In the genomic region with DNA sequence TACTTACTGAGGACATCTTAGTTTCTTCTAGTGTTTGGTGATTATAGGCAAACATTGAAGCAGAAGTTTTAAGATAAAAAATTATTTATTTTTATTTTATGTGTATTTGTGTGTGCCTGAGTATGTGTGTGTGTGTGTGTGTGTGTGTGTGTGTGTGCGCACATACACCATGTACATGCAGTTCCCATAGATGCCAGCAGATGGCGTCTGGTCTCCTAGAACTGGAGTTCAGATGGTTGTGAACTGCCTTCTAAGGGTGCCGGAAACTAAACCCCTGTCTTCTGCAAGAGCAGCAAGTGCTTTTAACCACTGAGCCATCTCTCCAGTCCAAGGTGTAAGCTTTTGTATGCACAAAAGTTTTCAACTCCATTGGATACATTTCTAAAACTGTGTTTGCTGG, we compare ENCODE assay signal across 14 mouse cellular contexts. TPM values are rescaled to one million over a fixed set of nuclear protein-coding genes. Genes with fewer than 3 reads are reported as not detected.
DNase-seq lines count a peak whose midpoint lies in the region; ATAC-seq and TF ChIP-seq lines count a peak whose summit lies in the region.
"Had no signal": no experiment of that assay in that cellular context is flagged by ENCODE, and none has a peak within 500 bp of the region (broad histone marks: within the 10 kb centered on the region; RNA-seq: fewer than 3 reads in every experiment).

No protein-coding gene starts in this region.

- no peak overlapping the region for H3K4me2 ChIP-seq in intestine, postnatal 0 days (replicated peaks; ENCODE audit: low read depth)
- H3K4me2 ChIP-seq in intestine, embryonic 15.5 days (replicated peaks), result no peak overlapping the region
- H3K4me2 ChIP-seq in stomach, postnatal 0 days (replicated peaks; ENCODE audit: low read depth), result no peak overlapping the region
- H3K4me2 ChIP-seq: forebrain, embryonic 12.5 days; neural tube, embryonic 12.5 days had no signal

- no peak for TF ChIP-seq EP300 in stomach, postnatal 0 days (optimal IDR thresholded peaks at IDR 0.05)

- no peak overlapping the region for H3K27ac ChIP-seq in intestine, postnatal 0 days (ENCODE audit: low read depth, low read length)
- no peak overlapping the region for H3K27ac ChIP-seq in intestine, embryonic 15.5 days
- H3K27ac ChIP-seq in stomach, postnatal 0 days (replicated peaks), result no peak overlapping the region
- H3K27ac ChIP-seq: forebrain, embryonic 12.5 days; neural tube, embryonic 12.5 days had no signal

- H3K4me3 ChIP-seq in intestine, postnatal 0 days (ENCODE audit: low read depth, low read length), result no peak overlapping the region
- H3K4me3 ChIP-seq in intestine, embryonic 15.5 days (replicated peaks), result no peak overlapping the region
- no peak overlapping the region for H3K4me3 ChIP-seq in stomach, postnatal 0 days (ENCODE audit: low read depth, low read length)
- H3K4me3 ChIP-seq: forebrain, embryonic 12.5 days; neural tube, embryonic 12.5 days had no signal

- TF ChIP-seq CTCF in intestine, postnatal 0 days (IDR thresholded peaks at IDR 0.05; ENCODE audit: low read depth), result peak; percentile 34; the same call in 1 of the 2 replicates
- peak; percentile 31 for TF ChIP-seq CTCF in stomach, postnatal 0 days (IDR thresholded peaks at IDR 0.05; ENCODE audit: low read depth)

- ATAC-seq in intestine, postnatal 0 days, result no peak
- no peak for ATAC-seq in intestine, embryonic 15.5 days
- no peak for ATAC-seq in stomach, postnatal 0 days (ENCODE audit: low FRiP score, low TSS enrichment)

- no peaks in the 10 kb centered on the region for H3K4me1 ChIP-seq in intestine, postnatal 0 days (replicated peaks; ENCODE audit: control insufficient read depth, insufficient read depth, low read length)
- H3K4me1 ChIP-seq in intestine, embryonic 15.5 days (replicated peaks), result no peaks in the 10 kb centered on the region
- no peaks in the 10 kb centered on the region for H3K4me1 ChIP-seq in stomach, postnatal 0 days (replicated peaks; ENCODE audit: control insufficient read depth, insufficient read depth)

- 0 out of 2 replicates have a peak, but pooled peaks cover 4% of the 10 kb centered on the region for H3K9me3 ChIP-seq in intestine, postnatal 0 days (ENCODE audit: control insufficient read depth)
- H3K9me3 ChIP-seq in intestine, embryonic 15.5 days, result no peaks in the 10 kb centered on the region
- no peaks in the 10 kb centered on the region for H3K9me3 ChIP-seq in stomach, postnatal 0 days (ENCODE audit: control insufficient read depth, low read length)
- H3K9me3 ChIP-seq: neural tube, embryonic 12.5 days had no signal

- no peaks in the 10 kb centered on the region for H3K36me3 ChIP-seq in intestine, postnatal 0 days (ENCODE audit: control insufficient read depth, insufficient read depth)
- H3K36me3 ChIP-seq in intestine, embryonic 15.5 days, result no peaks in the 10 kb centered on the region
- H3K36me3 ChIP-seq in stomach, postnatal 0 days (ENCODE audit: control insufficient read depth, insufficient read depth, low read length), result no peaks in the 10 kb centered on the region

- WGBS in intestine, postnatal 0 days, result 82% methylated on average over 3 of the region's 3 CpGs
- 79% methylated on average over 3 of the region's 3 CpGs for WGBS in intestine, embryonic 15.5 days
- WGBS in stomach, postnatal 0 days, result 80% methylated on average over 3 of the region's 3 CpGs

- DNase-seq in right cerebral cortex, postnatal 4 days, result peak; percentile 28
- no peak for DNase-seq in right cerebral cortex, postnatal 36 days (ENCODE audit: low spot score in 2 of 2)
- peak; percentile 83 for DNase-seq in R1 (ENCODE audit: low read depth, low spot score)
- no peak for DNase-seq in stomach, postnatal 0 days (ENCODE audit: low spot score)
- no peak for DNase-seq in frontal cortex, postnatal 36 days (ENCODE audit: low spot score in 2 of 2)
- DNase-seq in spleen, postnatal 4 days (ENCODE audit: low spot score in 2 of 2), result no peak
- DNase-seq: adrenal gland, postnatal 25 days; cerebellum, adult 11 months; heart, postnatal 36 days; lung, adult 2 months had no signal

- no peak overlapping the region for H3K9ac ChIP-seq in intestine, postnatal 0 days (ENCODE audit: low read depth, low read length)
- no peak overlapping the region for H3K9ac ChIP-seq in intestine, embryonic 15.5 days
- H3K9ac ChIP-seq in stomach, postnatal 0 days (ENCODE audit: low read length), result no peak overlapping the region
- H3K9ac ChIP-seq: forebrain, embryonic 12.5 days; neural tube, embryonic 12.5 days had no signal

- H3K27me3 ChIP-seq in intestine, postnatal 0 days (replicated peaks; ENCODE audit: control insufficient read depth, insufficient read depth, low read length), result peaks cover 8% of the 10 kb centered on the region
- peaks cover 7% of the 10 kb centered on the region; the same call in 1 of the 2 replicates for H3K27me3 ChIP-seq in intestine, embryonic 15.5 days (replicated peaks)
- no peaks in the 10 kb centered on the region for H3K27me3 ChIP-seq in stomach, postnatal 0 days (ENCODE audit: control insufficient read depth, insufficient read depth, low read length)
- H3K27me3 ChIP-seq: forebrain, embryonic 12.5 days; neural tube, embryonic 12.5 days had no signal

RNA-seq across cellular contexts. Expression of gene Wasf3, which starts 2.5 kb away (rescaled TPM):
- 0.81 and 0.85 TPM in 2 replicates for polyA plus RNA-seq in intestine, postnatal 0 days (2015; fragmentation: Nextera tagmentation; extraction: Ambion mirVana)
- polyA plus RNA-seq in intestine, embryonic 15.5 days (2015; fragmentation: Nextera tagmentation; extraction: Ambion mirVana), result 1.7 and 1.9 TPM in 2 replicates
- 0.45 and 0.50 TPM in 2 replicates for polyA plus RNA-seq in stomach, postnatal 0 days (2015; fragmentation: Nextera tagmentation; extraction: Ambion mirVana)

Comparison
In these comparisons a context has a peak if more than half of its experiments do, and no peak if none do; other contexts are left out.
1. DNase-seq: peak in right cerebral cortex, postnatal 4 days (single experiment) and R1 (single experiment); none in right cerebral cortex, postnatal 36 days (0 of 2), stomach, postnatal 0 days (single experiment), frontal cortex, postnatal 36 days (0 of 2) and spleen, postnatal 4 days (0 of 2).